Mouse (Mus musculus) cerebellum, adult 11 months (tissue): ENCODE data around the gene Smyd4.

ENCODE experiments used
- DNase-seq: peaks from one replicate; pipeline ENCODE4 v3.0.0; 2022

Gene Smyd4

GRCm38 (mm10) chr11:75421375-75422012, 73.3 kb downstream of the Smyd4 start:
- DNase-seq: no peak

- no peak for DNase-seq
These were observed 74.0 kb downstream of the Smyd4 start, which contains the start of gene Serpinf1 for GRCm38 (mm10) chr11:75422013-75422792. Gene Serpinf1 (minus strand): TSS chr11:75422701.

- no peak for DNase-seq
These were observed 74.9 kb downstream of the Smyd4 start for GRCm38 (mm10) chr11:75423091-75423490.

DNA sequence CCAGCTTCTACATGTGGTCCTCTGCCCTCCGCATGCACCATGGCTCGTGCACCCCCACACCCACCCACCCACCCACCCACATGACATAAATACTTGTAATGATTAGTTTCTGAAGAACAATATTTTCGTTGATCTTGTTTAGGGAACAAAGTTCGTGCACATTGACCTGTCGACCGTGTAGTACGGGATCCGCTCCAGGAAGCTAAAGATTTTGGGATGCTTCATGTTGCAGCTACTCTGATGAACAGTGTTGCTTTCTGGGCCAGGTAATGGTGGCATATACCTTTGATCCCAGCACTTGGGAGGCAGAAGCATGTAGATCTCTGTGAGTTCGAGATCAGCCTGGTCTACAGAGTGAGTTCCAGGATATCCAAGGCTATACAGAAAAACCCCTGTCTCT, 75.8 kb downstream of the Smyd4 start:
- no peak for DNase-seq

GRCm38 (mm10) chr11:75424459-75424858, 76.2 kb downstream of the Smyd4 start:
- DNase-seq: no peak

DNA sequence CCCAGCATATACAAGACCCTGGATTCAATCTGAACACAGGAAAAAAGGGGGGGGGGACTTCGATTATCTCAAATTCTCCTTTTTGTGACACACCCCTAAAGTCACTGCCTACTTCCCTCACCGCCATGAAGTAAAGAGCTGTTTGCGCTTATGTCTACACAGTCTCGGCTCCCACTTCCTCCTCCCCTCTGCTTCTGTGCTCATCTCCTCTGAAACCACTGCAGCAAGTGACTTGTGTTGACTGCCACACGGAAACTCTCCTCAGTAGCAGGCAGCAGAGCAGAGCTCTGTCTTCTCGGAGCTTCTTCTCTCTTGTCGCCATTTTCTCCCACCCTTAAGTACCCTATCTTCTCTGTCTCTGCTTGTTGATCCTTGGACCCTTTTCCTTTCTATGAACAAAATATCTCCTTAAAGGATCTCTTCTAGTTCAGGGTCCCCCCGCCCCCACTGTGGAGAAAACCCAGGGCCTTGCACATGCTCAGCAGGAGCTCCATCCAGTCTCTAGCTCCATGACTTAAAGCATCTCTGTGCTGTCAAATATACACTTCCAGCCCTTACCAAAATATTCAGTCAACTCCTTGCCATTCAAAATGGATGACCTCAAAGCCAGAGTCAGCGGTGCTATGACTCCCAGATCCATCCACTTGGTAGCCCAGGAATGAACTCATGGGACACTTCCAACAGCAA, 80.9 kb downstream of the Smyd4 start:
- DNase-seq: no peak

DNA sequence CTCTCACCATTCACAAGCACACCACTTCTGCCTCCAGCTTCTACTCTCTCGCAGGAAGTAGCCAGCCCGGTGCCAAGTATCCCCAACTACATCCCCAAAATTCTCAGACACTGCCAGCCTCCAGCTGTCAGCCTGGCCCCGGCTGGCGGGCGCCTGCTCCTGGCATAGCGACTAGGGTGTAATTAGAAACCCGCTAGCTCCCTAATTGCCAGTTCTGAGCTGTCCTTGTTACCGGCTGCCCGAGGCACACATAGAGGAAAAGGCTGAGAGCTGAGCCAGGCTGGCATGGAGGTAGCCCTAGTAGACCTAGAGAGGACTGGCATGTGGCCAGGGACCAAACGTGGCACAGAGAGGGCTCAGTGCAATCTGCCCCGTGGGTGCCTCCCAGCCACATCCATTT, 83.1 kb downstream of the Smyd4 start:
- peak; percentile 64 for DNase-seq

DNA sequence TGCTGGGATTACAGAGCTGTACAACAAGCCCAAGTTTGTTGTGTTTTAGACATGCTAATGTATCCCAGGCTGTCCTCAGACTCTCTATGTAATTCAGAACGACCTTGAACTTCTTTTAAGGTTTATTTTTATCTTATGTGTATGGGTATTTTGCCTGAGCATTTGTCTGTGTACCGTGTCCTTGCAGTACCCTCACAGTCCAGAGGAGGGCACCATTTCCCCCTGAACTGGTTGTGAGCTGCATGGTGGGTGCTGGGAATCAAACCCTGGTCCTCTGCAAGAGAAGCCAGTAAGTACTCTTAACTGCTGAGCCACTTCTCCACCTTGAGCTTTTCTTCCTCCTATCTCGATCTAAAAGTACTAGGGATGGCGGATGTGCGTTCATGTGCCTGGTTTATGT, 85.9 kb downstream of the Smyd4 start:
- DNase-seq: no peak

DNA sequence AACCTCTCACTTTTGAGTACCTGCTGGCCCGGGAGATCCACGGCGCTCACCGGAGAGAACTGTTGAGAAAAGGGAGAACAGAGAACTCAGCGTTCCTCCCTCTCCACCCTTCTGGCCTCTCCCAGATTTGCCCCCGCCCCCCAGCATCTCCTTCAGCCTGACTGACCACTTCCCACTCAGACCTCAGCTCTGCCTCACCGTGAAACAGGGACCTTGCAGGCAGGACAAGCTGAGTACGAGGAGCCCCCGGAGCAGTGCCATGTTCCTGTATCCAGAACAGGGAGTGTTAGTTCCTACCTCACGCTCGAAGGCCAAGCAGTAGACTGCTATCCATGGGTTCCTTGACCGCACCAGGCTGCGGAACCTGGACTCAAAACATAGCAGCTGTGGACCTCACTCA, 90.0 kb downstream of the Smyd4 start:
- DNase-seq: no peak

DNA sequence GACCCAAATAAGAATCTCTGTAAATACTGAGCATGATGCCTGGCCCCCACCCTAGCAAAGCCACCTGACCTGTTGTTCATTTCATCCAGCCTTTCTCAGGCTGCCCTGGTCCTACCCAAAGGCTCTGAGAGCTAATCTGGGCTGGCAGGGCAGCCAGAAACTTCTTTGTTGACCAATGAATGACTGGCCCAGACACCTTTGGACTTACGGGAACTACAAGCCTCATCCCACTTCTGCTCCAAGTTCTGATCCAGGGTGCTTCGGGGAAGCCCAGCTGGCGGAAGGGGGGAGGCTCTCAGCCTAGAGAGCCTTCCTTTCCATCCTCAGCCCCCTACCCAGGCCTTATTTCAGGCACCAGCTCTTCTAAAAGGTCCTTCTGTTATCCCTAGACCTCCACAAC, 90.6 kb downstream of the Smyd4 start:
- DNase-seq: no peak

DNA sequence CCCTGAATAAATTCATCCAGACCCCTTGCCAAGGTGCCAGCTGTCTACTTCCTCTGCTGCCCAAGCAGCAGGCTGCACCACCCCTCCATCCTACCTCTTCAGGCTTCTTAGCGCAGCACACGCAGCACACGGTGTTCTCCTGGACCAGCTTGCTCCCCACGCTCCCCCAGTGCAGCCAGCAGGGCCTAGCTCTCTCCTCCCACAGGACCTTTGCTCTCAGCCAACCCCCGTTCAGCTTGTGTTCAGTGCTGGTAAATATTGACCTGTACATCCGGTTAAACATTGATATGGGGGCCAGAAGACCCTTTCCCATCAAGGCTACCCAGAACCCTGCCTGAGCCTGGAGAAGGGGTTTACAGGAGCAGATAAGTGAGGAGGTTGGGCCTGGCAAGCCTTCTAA, 91.1 kb downstream of the Smyd4 start, which contains the start of gene Serpinf2:
Gene Serpinf2 (minus strand): TSS at position 229 of the 400 bp plus-strand sequence.
- no peak for DNase-seq

GRCm38 (mm10) chr11:75439951-75440350, 91.7 kb downstream of the Smyd4 start:
- DNase-seq: no peak

GRCm38 (mm10) chr11:75441034-75441433, 92.8 kb downstream of the Smyd4 start:
- DNase-seq: no peak

- peak; percentile 35 for DNase-seq
These were observed 93.4 kb downstream of the Smyd4 start for GRCm38 (mm10) chr11:75441601-75442000.

- DNase-seq: no peak
These were observed 95.5 kb downstream of the Smyd4 start for GRCm38 (mm10) chr11:75443711-75444110.

DNA sequence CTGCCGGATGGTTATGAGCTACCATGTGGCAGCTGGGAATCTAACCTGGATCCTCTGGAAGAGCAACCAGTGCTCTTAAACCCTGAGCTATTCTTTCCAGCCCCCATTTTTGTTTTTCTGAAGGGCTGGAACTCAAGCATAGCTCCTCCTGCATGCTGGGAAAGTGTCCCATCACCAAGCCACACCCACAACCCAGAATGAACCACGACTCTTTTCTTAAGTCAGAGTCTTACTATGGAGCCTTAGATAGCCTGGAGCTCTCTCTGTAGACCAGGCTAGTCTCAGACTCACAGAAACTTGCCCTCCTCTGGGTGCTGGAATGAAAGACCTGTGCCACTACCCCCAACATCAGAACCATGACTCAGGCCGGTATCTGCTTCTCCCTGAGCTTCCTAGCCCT, 100.3 kb downstream of the Smyd4 start:
- no peak for DNase-seq

- DNase-seq: peak; percentile 52
These were observed 101.5 kb downstream of the Smyd4 start for GRCm38 (mm10) chr11:75449695-75450094.

DNA sequence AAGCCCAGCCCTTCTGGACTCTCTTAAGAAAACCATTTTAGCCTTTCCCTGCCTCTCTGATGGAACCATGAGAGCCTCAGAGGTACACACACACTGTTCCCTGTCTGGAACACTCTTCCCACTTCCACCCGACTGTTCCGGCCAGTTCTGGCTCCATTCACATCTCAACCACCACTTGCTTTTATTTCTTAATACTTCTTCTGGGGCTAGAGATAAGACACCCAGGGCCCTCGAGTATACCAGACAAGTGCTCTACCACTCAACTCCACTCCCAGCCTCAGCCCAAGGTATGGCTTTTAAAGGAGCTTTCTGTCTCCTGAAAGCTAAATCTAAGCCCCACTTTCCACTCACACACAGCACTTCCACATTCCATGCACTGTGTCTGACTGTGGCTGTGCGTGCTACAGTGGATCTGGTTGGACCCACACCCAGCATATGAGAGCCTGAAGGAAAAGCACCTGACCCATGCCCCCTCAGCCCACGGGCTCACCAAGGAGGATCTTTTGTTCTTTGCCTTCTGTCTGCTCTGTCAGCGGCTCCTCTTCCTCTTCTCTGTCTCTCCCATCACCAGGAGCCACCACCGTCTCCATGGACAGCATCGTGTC, 102.2 kb downstream of the Smyd4 start:
- DNase-seq: no peak

- DNase-seq: no peak
These were observed 102.7 kb downstream of the Smyd4 start for GRCm38 (mm10) chr11:75450936-75451335.

- no peak for DNase-seq
These were observed 103.8 kb downstream of the Smyd4 start for GRCm38 (mm10) chr11:75452081-75452480.

DNA sequence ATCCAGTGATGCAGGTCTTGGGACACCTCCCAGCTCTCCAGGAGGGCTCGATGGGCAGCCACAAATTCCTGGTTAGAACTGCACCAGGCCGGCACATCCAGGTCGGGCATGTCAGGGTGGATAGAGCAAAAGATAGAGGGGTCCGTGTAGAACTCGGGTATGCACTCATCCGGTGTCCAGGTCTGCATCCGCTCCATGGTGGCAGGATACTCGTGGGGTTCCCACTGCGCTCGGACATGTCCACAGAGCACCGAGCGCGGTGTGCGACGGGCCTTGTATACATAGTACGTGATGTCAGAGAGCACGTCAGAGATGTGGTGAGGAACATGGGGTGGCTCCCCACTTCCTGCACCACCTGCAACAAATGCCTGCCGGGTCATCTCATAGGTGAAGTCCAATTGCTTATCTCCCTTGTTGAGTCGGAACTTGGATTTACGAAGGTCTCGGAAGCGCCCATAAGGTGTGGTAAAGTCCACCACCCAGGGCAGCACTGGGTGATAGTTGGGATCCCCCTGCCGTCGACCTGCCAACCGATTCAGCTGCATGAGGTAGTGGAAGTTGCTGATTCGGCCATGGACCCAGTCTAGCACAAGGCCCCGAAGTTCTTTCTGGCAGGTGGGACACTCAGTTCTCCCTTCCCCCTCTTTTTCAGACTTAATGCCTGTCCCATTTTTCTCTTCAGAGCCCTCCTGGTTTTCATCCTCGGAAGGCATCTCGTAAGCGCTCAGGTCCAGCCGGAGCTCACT, 104.8 kb downstream of the Smyd4 start:
- DNase-seq: no peak
